Mouse (Mus musculus): ENCODE data around the gene Snip1.

Snip1 gene

GRCm38 (mm10) chr4:125101334-125101733 is 34.9 kb downstream of the Snip1 start:
- DNase-seq = no peak

DNA sequence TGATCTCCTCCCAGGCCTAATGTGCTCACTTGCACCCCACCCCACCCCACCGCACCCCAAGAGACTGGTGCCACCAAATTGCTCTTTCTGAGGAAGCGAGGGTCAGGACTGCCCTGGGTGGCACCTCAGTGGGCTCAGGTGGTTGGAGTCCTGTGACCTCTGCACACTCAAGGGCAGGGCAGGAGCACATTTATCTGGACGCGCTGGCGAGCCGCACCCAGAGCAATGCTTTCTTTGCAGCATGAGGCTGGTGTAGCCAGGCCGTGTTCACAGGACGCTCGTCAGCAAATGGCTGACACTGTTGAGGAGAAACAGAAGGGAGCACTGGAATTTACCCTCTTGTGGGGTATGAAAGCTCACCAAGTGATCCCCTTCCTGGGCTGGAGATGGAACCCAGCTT is 38.9 kb downstream of the Snip1 start:
- no peak for DNase-seq

GRCm38 (mm10) chr4:125114638-125115037 is 48.2 kb downstream of the Snip1 start:
- DNase-seq = peak; percentile 99

- peak; percentile 95 for DNase-seq
These were observed 48.6 kb downstream of the Snip1 start for GRCm38 (mm10) chr4:125115081-125115480.

DNA sequence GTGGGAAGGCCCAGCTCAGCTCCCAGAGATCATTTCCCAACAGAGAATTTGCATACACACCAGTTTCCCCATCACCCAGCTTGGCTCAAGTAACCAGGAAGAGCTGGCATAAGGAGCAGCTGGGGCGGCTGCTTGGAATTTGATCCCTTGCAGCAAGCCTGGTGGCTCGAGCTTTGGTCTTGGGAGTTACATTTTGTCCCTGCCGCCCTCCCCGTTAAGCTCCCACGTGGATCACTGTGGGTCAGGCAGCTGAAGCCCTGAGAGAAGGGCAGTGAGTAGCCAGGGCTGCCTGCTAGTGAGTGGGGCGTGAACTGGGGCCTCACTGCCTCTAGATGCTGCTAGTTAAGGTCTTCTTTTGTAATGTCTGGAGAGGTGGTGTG is 49.2 kb downstream of the Snip1 start:
- peak; percentile 96 for DNase-seq

DNA sequence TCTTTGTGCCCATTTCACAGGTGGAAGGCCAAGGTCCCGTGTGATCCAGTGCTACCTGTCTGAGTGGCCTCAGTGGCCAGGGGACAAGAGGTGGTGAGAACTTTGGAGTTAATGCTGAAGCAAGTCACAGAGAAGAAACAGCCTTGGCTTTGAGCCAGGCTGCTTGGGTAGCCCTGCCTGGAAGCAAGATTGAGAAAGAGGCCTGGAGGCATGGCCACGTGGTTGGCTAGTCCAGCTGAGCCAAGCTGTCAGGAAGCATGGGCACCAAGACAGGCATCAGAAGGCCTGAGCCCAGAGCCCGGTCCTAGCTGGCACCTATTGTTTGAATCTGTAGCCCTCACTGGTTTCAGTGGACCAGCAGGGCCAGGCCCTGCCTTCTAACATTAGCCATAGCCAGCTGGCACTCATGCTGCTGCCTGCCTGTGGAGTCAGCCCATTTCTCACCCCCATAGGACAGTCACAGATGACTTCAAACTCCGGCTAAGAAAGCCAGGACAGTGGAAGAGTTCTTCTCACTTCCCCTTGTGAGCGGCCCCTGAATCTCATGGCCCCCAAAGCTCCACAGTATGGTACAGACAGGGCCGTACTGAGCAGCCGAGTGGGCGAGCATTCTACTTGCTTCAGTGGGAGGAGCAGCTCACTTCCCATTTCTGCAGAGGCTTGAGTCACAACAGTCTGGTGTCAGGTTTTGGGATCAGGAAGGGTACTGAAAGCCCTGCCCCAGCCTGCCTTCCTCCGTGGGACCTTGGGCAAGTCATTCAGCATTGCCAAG is 49.8 kb downstream of the Snip1 start:
- peak; percentile 98 for DNase-seq

GRCm38 (mm10) chr4:125116929-125117328 is 50.5 kb downstream of the Snip1 start:
- DNase-seq = peak; percentile 93

DNA sequence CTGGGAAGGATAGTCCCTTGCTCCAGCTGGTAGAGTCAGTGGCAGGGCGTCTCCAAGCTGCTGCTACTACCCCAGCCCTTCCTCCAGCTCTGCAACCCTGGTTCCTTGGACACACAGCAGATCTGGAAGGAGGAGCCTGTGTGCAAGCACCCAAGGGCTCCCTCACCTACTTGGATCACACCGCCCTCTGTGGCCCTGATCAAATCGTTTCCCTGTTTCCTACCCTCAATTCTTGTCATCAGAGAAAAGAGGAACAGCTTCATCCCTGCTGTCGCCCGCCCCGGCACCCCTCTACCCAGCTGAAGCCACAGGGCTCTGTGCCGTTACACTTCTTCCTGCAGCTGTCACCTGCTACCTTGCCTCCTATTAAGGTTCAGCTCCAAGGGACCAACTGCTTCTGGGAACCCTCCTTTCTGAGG is 51.4 kb downstream of the Snip1 start:
- peak; percentile 94 for DNase-seq

DNA sequence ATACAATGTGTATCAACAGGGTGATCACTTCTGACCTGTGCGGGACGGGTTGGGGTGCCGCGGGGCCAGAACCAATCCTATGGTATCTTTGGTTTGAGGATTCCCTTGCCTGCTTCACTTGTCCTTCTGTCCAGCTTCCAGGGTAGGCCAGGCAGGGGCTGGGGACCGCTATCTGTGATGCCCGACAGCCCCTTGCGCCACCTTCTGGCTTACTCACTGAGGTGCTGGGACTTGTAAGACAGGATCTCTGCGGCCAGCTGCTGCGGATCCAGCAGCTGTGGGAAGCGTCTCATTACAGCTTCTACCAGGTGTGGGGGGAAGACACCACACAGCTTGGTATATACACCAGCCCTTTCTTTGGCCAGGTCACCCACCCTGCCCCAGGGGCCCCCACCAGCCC is 52.6 kb downstream of the Snip1 start:
- peak; percentile 94 for DNase-seq

GRCm38 (mm10) chr4:125119721-125120120 is 53.2 kb downstream of the Snip1 start:
- DNase-seq = peak; percentile 93

DNA sequence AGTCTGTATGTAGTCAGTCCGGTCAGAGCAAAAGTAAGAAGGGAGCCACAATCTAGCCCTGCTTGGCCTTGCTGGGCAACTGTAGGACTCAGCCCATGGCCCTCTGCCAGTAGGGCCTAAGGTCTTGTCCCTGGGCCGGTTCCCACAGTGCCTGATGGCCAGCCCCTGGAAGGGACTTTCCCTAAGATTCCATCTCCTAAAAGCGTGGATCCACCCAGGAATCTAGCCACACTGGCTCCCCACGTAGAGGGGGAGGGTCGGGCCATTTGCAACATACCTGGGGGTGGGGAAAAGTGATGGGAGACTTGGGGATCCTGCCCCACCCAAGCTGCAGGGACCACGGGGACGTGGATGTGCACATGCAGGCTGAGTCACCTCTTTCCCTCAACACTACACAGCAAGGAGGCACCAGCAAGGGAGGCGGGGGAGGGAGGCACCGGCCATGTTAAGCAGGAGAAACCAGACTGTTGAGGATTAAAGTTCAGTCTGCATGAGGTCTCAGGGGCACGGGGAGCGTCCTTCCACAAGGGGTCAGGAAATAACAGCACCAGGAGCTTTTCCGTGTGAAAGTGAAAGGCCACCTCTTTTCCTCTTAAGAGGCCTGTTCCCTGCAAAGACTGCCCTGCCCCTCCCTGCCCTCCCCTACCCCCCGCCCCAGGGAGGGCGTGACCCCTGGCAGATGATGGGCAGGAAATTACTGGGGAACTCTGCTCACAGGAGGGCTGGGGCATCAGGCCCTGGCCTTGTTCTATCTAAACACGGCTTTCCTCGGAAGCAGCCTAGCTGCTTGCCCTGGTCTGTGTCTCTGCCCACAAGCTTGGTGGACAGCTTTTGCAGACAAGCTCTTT is 56.2 kb downstream of the Snip1 start:
- peak; percentile 99 for DNase-seq

DNA sequence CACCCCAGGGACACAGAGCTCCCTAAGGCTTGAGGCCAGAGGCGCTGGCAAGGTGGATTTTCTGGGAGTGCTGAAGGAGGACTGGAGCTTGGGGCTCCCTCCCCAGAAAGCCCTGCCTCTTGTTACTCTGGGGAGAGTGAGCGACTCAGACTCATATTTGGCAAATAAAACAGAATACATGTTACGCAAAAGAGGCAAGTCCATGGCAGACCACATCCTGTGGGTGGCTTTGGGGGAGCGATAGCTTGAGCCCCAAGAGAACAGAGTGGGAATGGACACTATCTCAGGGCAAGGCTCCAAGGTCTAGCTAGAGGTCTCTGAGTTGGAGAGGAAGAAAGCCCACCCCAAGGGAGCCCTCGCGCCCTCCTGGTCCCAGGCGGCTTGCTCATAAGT is 56.8 kb downstream of the Snip1 start:
- DNase-seq = peak; percentile 99
